Mouse (Mus musculus) testis, postnatal 14 days (tissue): ENCODE results near the gene Srm.
A peak's percentile ranks its signal among the peaks of the same experiment; 100 is the strongest.

ENCODE experiments used
- DNase-seq: peaks from one replicate; pipeline ENCODE4 v3.0.0; 2021; ENCODE audit warnings: low spot score

Gene Srm

DNA sequence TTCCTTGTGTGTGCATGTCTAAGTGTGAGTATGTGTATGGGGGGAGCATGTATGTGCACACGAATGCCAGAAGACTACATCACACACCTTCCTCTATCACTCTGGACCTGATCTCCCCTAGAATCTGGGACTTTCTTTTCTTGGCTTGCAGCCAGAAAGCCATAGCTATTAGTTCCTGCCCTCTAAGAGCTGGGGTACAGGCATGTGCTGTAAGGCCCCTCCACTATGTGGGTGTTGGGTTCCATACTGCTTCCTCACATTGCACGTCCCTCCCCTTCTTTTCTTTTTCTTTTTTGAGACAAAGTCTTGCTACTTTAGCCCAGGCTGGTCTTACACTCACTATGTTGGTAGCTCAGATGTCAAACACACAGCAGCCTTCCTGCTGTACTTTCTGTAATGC is 44.0 kb downstream of the Srm start:
- no peak for DNase-seq

DNA sequence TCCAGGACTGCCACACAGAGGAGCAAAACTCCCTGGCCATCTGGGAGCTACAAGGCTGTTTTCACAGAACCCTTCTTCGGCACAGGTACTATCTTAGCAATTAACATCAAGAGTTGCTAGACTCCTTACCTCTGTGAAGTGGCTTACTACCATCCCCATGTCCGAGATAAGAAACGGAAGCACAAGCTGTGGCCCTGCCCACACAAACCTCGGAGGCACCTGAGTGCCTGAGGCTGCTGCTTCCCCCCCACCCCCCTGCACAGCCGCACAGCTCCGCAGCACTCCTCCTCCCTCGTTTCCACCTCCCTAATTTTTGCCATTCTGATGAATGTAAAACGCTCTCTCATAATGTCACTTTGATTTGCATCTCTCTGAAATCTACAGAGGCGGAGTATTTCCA is 47.0 kb downstream of the Srm start:
- DNase-seq, result no peak

DNA sequence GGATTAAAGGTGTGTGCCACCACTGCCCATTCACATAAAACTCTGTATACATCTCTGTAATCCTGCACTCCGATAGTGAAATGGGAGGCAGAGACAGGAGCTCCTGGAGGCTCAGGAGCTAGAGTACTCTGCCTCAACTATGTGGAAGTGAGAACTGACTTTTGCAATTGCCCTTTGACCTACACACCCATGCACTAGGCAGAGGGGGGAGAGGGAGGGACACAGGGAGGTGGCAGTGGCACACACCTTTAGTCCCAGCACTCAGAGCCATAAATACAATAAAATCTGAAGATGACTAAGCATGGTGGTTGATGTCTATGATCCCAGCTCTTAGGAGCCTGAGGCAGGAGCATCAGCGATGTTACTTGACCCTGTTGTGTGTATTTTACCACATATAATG is 48.2 kb downstream of the Srm start:
- DNase-seq, result no peak

DNA sequence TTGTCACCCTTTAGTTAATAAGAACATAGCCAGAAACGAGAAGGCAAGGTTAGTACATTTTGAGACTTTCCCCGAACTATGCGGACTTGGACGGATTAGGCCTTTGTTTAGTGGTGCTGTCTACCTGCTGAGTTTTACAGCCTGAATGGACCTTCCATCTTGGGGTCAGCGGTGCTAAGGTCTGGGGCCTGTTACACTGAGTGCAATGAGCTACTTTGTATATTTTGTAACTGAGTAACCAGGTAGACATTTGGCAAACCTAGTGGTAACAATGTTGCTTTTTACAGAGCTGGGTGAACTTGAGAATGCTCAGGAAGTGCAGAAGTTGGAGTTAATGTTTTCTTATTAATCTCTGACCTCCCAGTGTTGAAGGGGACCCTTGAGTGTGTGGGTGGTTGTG is 49.8 kb downstream of the Srm start:
- DNase-seq, result no peak

DNA sequence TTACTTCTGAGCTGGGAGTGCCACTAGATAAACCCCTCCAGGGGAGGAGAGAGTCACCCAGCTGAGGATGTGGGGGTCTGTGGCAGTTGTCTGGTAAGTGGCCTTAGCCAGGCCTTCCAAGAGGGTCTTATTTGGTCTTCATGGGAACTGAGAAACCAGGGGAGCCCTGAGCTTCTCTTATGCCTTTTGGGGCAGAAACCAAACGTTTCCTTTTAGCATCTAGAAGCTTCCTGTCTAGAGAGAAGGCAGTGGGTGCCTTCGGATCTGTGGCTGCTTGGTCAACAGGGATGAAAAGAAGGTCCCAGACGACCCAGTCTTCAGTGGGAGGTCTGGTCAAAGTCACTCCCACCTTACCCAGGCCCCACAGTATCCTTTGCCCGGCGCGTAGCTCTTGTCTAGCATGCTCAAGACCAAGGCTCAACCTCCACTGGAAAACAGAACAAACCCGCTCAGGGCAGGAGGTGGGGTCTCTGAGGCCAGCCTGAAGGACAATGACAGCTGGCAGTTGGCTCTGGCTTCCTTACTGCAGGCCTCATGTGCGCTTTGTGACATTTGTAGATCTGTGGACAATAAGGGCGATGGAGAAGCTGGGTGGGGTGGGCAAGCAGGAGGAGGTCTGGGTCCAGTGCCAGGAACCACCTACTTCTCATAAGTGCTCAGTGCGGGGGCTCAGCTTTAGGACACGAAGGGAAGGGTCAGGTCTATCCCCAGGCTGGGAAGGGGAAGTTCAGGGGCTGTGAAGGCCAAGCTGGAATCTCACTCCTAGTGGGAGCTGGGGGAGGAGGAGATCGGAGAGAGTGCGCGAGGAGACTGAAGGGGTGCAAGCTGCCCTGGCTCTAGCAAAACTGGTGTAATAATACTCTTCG is 52.2 kb downstream of the Srm start, which contains the start of gene Gm572:
TSS of gene Gm572 (plus strand) at position 27 of the 866 bp plus-strand sequence.
- DNase-seq, result no peak

DNA sequence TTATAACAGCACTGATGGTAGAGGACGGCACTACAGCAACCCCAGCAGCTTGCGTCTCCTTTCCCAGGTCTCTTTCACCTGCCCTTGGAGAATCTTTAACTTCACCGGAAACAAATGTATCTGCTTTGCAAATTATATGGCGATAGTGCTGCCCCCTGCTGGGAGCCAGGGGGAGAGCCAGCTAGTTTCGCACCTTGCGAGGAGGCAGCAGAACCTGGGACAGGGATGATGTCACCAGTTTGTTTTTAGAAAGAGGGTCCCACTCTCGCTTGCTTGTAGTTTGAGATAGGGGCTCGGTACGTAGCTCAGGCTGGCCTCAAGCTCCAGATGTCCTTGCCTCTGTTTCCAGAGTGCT is 52.8 kb downstream of the Srm start:
- DNase-seq, result peak; percentile 78
